Mouse (Mus musculus) gastrocnemius, adult 8-10 months (tissue): ENCODE measurements around the gene Sh3d19. TPM values are rescaled to one million over a fixed set of nuclear protein-coding genes. Genes with fewer than 3 reads are reported as not detected.

Source experiments
- DNase-seq, 2 experiments: peaks; one replicate each; pipeline ENCODE4 v3.0.0; 2022; ENCODE audit warnings: low spot score in 2 of 2
- total RNA-seq, 4 experiments: library from RNA; stranded (reverse); gene quantifications; 2 replicates each; pipeline ENCODE4 v1.2.4; 2022

The Sh3d19 gene
- total RNA-seq, 4 experiments from 2014 or later = 4.5 to 9.7 (median 7.4) TPM

GRCm38 (mm10) chr3:86135886-86136563 is 165.1 kb downstream of the Sh3d19 start:
- no peak for DNase-seq

DNA sequence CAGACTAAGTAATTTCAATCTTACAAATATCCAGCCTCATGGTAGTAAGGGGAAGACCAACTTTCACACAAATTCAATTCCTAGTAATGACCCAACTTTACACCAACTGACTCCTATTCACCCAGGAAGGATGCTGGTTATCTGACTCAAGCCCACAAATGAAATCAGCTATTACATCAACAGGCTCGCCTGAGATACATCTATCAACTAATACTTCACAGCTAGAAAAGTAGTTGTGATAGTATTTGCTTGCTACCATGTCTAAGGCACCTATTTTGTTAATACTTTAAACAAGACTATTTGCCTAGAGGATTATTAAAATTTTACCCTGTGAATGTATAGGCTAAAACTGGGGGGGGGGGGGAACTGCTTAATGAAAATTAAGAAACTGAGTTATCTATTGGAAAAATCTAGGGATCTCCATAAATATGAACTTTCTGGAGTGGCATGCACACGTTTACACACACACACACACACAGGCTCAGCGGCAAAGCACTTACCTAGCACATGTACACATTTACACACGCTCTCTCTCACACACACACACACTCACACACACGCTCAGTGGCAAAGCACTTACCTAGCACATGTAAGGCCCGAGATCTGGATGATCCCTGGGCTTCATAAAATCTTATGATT is 166.1 kb downstream of the Sh3d19 start:
- no peak for DNase-seq

- no peak for DNase-seq
Observed at GRCm38 (mm10) chr3:86139660-86140059, 168.8 kb downstream of the Sh3d19 start.

GRCm38 (mm10) chr3:86141366-86141765 is 170.5 kb downstream of the Sh3d19 start:
- no peak for DNase-seq

DNA sequence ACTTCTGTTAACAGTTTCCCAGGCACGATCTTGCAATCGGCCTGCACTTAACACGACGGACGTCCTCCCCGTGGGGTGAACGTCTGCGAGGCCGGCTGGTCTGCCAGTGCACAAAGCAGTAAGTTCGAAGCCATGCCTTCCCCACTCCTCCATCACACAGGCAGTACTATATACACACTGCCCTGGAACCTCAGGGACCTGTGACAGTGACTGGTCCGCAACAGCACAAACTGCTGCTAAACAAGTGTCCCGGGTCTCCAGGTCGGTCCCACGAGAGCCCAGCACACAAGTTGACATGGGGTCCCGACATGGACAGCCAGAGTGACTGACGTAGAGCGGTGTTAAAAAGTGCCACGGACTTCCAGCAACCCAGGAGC is 171.0 kb downstream of the Sh3d19 start:
- DNase-seq = no peak

- DNase-seq = peak; percentile 96
Observed at GRCm38 (mm10) chr3:86142263-86142933, 171.5 kb downstream of the Sh3d19 start, which contains the start of gene Rps3a1. Rps3a1 (minus strand) TSS chr3:86142702.

- no peak for DNase-seq
Observed at GRCm38 (mm10) chr3:86142934-86143317, 172.0 kb downstream of the Sh3d19 start.

GRCm38 (mm10) chr3:86143343-86143742 is 172.4 kb downstream of the Sh3d19 start:
- DNase-seq = no peak

GRCm38 (mm10) chr3:86149063-86149462 is 178.2 kb downstream of the Sh3d19 start:
- no peak for DNase-seq

GRCm38 (mm10) chr3:86149521-86149920 is 178.6 kb downstream of the Sh3d19 start:
- no peak for DNase-seq

GRCm38 (mm10) chr3:86168841-86169425 is 198.0 kb downstream of the Sh3d19 start:
- no peak for DNase-seq

DNA sequence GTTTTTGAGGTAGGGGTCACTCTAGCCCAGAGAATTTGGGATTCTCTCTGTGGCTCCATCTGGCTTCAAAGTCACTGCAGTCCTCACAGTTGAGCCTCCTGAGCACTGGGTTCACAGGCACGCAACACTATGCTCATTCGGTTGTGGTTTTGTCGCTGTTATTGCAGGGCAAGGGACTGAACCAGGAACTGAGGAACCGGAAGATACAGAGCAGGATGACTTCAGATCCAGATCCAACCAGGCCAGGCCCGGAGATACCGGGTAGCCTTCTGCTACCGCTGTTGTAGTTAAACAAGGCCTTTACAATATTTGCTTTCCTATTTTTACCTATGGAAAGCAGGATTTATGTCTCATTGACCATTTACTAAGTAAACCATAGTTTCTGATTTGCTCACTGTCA is 208.8 kb downstream of the Sh3d19 start:
- DNase-seq = no peak

Other genes starting within 250 kb of the Sh3d19 start
- 10 to 100 TPM; 52.1 to 58.4 (median 56.9) TPM for gene Fam160a1, start 153.8 kb upstream of the Sh3d19 start, total RNA-seq
- 1 to 10 TPM; 5.6 to 8.9 (median 5.8) TPM for gene Glt28d2, start 83.6 kb upstream of the Sh3d19 start, total RNA-seq
- gene Gm37240, start 83.6 kb upstream of the Sh3d19 start, total RNA-seq = 10 to 100 TPM; 29.7 to 37.8 (median 36.6) TPM
- not detected for gene Prss48, start 31.4 kb downstream of the Sh3d19 start, total RNA-seq
- 100 to 1,000 TPM; 415 to 510 (median 453) TPM for gene Rps3a1, start 171.6 kb downstream of the Sh3d19 start, total RNA-seq